Mouse (Mus musculus) midbrain, embryonic 15.5 days (tissue): ENCODE measurements around the gene Donson. TPM values are rescaled to one million over a fixed set of nuclear protein-coding genes. Genes with fewer than 3 reads are reported as not detected.

ENCODE experiments used
- ATAC-seq: fragments of 200-750 bp; cut with Nextera tagmentation; replicated peaks from 2 replicates; pipeline ENCODE4 v1.8.0; 2017; ENCODE audit warnings: moderate TSS enrichment
- H3K27ac ChIP-seq: fragments of 300-500 bp; sonication (generic); 2 replicates; pipeline ENCODE4 v1.5.1; 2015; ENCODE audit warnings: mild to moderate bottlenecking, inconsistent platforms
- H3K27me3 ChIP-seq: fragments of 300-500 bp; sonication (generic); replicated peaks from 2 replicates; pipeline ENCODE4 v1.6.1; 2015; ENCODE audit warnings: inconsistent platforms
- H3K36me3 ChIP-seq: fragments of 300-500 bp; sonication (generic); replicated peaks from 2 replicates; pipeline ENCODE4 v1.6.1; 2015; ENCODE audit warnings: inconsistent platforms
- H3K4me1 ChIP-seq: fragments of 300-500 bp; sonication (generic); 2 replicates; pipeline ENCODE4 v1.6.1; 2015; ENCODE audit warnings: inconsistent platforms
- H3K4me2 ChIP-seq: fragments of 300-500 bp; sonication (generic); 2 replicates; pipeline ENCODE4 v1.6.1; 2015; ENCODE audit warnings: inconsistent platforms, mild to moderate bottlenecking, moderate library complexity
- H3K4me3 ChIP-seq: fragments of 300-500 bp; sonication (generic); 2 replicates; pipeline ENCODE4 v1.5.1; 2015; ENCODE audit warnings: mild to moderate bottlenecking, inconsistent platforms
- H3K9ac ChIP-seq: fragments of 300-500 bp; sonication (generic); 2 replicates; pipeline ENCODE4 v1.6.1; 2015; ENCODE audit warnings: mild to moderate bottlenecking, inconsistent platforms
- H3K9me3 ChIP-seq: fragments of 300-500 bp; sonication (generic); 2 replicates; pipeline ENCODE4 v1.6.1; 2016; ENCODE audit warnings: inconsistent platforms
- WGBS: fragments of 180-500 bp; shearing (Covaris S2); methylation state at CpG from one replicate; pipeline ENCODE4 v1.1.7; 2015; ENCODE audit warnings: mixed read lengths; 5-methylcytosine and 5-hydroxymethylcytosine counted together
- polyA plus RNA-seq: library from polyadenylated mRNA; unstranded; fragments of >200 nt; fragmentation: Nextera tagmentation; extraction: Ambion mirVana; gene quantifications from 2 replicates; pipeline ENCODE4 v1.2.1, GENCODE M21; 2015

Gene Donson
- polyA plus RNA-seq, 1 experiment from 2014 or later: 20.5 TPM

GRCm38 (mm10) chr16:91680656-91681055, 7.9 kb downstream of the Donson start:
- Histone ChIP-seq H3K36me3 (peaks cover 54% of the 10 kb centered on the region), H3K27me3 (no peaks in the 10 kb centered on the region), H3K9ac (no peak overlapping the region), H3K4me3 (no peak overlapping the region), H3K4me1 (no peaks in the 10 kb centered on the region), H3K9me3 (no peaks in the 10 kb centered on the region), H3K4me2 (no peak overlapping the region), H3K27ac (no peak overlapping the region)
- ATAC-seq: no peak
- WGBS: 81% methylated on average over 5 of the region's 5 CpGs

DNA sequence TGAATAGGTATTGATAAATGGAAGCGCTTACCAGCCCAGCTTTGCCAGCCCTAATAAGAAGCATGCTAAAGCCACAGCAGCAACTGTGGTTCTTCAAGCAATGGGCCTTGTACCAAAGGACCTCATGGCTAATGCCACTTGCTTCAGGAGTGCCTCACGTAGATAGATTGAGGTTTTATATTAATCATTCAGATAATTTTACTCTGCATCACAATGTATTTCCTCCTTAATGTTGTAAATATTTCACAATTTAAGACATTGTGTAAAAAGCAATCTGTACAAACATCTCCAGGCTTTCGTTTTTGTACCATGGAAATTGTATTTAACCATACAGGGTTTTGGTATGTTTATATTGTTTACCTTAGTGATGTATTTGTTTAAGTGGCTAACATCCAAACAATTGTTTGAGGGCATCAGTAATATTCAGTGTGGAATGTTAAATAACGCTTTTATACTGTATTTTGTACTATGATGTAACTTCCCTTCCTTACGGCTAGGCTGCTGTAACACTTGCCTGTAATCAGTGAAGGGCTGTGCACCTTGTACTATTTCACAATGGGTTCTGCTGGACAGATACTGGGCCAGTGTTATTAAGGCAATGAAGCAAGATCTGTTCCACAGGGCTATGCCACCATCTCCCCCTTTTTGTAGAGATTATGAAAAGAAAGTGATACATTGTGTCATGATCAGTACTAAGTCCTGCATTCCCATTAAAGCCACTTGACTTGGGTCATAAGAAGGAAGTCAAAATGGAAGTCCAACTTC, 10.2 kb downstream of the Donson start:
- H3K27me3 ChIP-seq: no peaks in the 10 kb centered on the region
- H3K36me3 ChIP-seq: peaks cover 50% of the 10 kb centered on the region
- WGBS: 91% methylated on average over 5 of the region's 5 CpGs

DNA sequence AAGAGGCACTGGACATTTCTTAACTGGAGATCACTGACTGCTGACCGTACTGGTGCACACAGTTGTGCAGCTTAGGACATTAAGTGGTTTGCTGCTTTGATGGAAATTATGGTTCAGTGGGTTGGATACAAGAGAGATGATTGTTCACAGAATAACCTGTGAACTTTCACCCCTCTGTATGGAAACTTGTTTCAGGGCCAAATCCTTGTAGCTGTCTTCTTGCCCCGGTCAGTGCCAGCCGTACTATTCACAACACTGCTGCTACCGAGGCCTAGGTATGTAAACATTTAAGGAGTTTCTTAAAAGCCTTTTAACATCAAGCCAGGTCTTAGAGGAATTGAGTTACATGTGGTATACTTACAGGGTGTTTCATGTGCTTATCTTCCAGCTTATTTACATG, 14.1 kb downstream of the Donson start:
- Histone ChIP-seq H3K9ac (no peak overlapping the region), H3K9me3 (no peaks in the 10 kb centered on the region), H3K4me3 (no peak overlapping the region), H3K4me2 (no peak overlapping the region), H3K27ac (no peak overlapping the region), H3K27me3 (no peaks in the 10 kb centered on the region), H3K36me3 (peaks cover 49% of the 10 kb centered on the region), H3K4me1 (no peaks in the 10 kb centered on the region)
- WGBS: 89% methylated on average over 4 of the region's 4 CpGs
- ATAC-seq: no peak

More for the DNA sequence above, 10.2 kb downstream of the Donson start:
- Histone ChIP-seq H3K4me3 (no peak overlapping the region), H3K27ac (no peak overlapping the region), H3K9ac (no peak overlapping the region), H3K9me3 (no peaks in the 10 kb centered on the region), H3K4me1 (no peaks in the 10 kb centered on the region), H3K4me2 (no peak overlapping the region)
- ATAC-seq: no peak

GRCm38 (mm10) chr16:91663795-91664194, 24.8 kb downstream of the Donson start:
- no peak overlapping the region for H3K4me3 ChIP-seq
- 99% methylated on average over 3 of the region's 3 CpGs for WGBS

GRCm38 (mm10) chr16:91662336-91662735, 26.2 kb downstream of the Donson start:
- no peak for ATAC-seq
- Histone ChIP-seq H3K4me2 (no peak overlapping the region), H3K27ac (no peak overlapping the region), H3K4me1 (peaks cover 11% of the 10 kb centered on the region), H3K27me3 (no peaks in the 10 kb centered on the region), H3K36me3 (peaks cover 79% of the 10 kb centered on the region), H3K4me3 (no peak overlapping the region), H3K9ac (no peak overlapping the region), H3K9me3 (no peaks in the 10 kb centered on the region)
- 94% methylated on average over 16 of the region's 16 CpGs for WGBS

More at GRCm38 (mm10) chr16:91663795-91664194, 24.8 kb downstream of the Donson start:
- Histone ChIP-seq H3K36me3 (peaks cover 68% of the 10 kb centered on the region), H3K9ac (no peak overlapping the region), H3K9me3 (no peaks in the 10 kb centered on the region), H3K4me1 (peaks cover 11% of the 10 kb centered on the region), H3K4me2 (no peak overlapping the region), H3K27me3 (no peaks in the 10 kb centered on the region), H3K27ac (no peak overlapping the region)
- no peak for ATAC-seq

DNA sequence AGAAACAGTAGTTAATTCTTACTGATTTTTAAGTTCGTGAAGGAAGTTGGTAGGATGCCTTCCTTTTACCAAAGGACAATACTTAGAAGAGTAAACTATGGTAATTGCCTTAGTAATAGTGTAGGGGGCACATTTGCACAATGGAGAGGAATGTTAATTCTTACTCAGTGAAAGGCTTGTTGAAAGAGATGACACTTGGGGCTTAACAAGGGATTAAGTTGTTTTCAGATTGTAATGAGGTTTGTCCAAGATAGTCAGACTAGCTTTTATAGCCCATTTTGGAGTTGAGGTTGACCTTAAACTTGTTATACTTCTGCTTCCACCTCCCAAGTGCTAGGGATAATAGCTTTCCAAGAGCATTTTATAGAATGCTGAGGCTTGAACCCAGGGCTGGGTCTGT, 27.2 kb downstream of the Donson start:
- no peak overlapping the region for H3K4me3 ChIP-seq
- no peak overlapping the region for H3K27ac ChIP-seq
- peaks cover 79% of the 10 kb centered on the region for H3K36me3 ChIP-seq
- H3K27me3 ChIP-seq: no peaks in the 10 kb centered on the region
- H3K9ac ChIP-seq: no peak overlapping the region
- H3K9me3 ChIP-seq: no peaks in the 10 kb centered on the region
- peaks cover 11% of the 10 kb centered on the region for H3K4me1 ChIP-seq
- no peak overlapping the region for H3K4me2 ChIP-seq
- 27% methylated on average over 1 of the region's 1 CpGs for WGBS
- ATAC-seq: no peak

DNA sequence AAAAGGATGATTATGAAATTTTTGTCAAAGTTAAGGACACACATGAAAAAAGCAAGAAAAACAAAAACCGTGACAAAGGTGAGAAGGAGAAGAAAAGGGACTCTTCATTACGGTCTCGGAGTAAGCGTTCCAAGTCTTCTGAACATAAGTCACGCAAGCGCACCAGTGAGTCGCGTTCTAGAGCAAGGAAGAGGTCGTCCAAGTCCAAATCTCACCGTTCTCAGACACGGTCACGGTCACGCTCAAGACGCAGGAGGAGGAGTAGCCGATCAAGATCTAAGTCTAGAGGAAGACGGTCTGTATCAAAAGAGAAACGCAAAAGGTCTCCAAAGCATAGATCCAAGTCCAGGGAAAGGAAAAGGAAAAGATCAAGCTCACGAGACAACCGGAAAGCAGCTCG, 28.8 kb downstream of the Donson start:
- ATAC-seq: no peak
- Histone ChIP-seq H3K9ac (no peak overlapping the region), H3K27ac (no peak overlapping the region), H3K27me3 (no peaks in the 10 kb centered on the region), H3K36me3 (peaks cover 80% of the 10 kb centered on the region), H3K4me2 (no peak overlapping the region), H3K4me1 (peaks cover 11% of the 10 kb centered on the region), H3K4me3 (no peak overlapping the region), H3K9me3 (no peaks in the 10 kb centered on the region)
- WGBS: 98% methylated on average over 20 of the region's 20 CpGs

DNA sequence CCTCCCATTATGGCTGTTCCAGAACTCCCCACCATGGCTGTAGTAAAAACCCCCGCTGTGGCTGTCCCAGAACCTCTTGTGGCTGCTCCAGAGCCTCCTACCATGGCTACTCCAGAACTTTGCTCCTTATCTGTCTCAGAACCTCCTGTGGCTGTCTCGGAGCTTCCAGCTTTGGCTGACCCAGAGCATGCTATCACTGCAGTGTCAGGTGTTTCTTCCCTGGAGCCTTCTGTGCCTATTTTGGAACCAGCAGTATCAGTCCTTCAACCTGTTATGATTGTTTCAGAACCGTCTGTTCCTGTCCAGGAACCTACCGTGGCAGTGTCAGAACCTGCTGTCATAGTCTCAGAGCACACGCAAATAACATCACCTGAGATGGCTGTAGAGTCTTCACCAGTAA, 30.1 kb downstream of the Donson start:
- H3K27me3 ChIP-seq: no peaks in the 10 kb centered on the region
- no peaks in the 10 kb centered on the region for H3K9me3 ChIP-seq
- no peak overlapping the region for H3K9ac ChIP-seq
- no peak for ATAC-seq
- no peak overlapping the region for H3K4me3 ChIP-seq
- H3K27ac ChIP-seq: no peak overlapping the region
- H3K4me1 ChIP-seq: peaks cover 11% of the 10 kb centered on the region
- WGBS: 94% methylated on average over 5 of the region's 5 CpGs
- H3K4me2 ChIP-seq: no peak overlapping the region
- H3K36me3 ChIP-seq: peaks cover 75% of the 10 kb centered on the region

GRCm38 (mm10) chr16:91657285-91657684, 31.3 kb downstream of the Donson start:
- WGBS: 97% methylated on average over 17 of the region's 17 CpGs
- Histone ChIP-seq H3K27ac (no peak overlapping the region), H3K36me3 (peaks cover 69% of the 10 kb centered on the region), H3K9me3 (no peaks in the 10 kb centered on the region), H3K4me2 (no peak overlapping the region), H3K27me3 (no peaks in the 10 kb centered on the region), H3K9ac (no peak overlapping the region), H3K4me1 (peaks cover 14% of the 10 kb centered on the region), H3K4me3 (no peak overlapping the region)
- 0 out of 2 replicates have a peak, but pooled peaks have one; percentile 20 for ATAC-seq

- peaks cover 8% of the 10 kb centered on the region for H3K4me1 ChIP-seq
- no peak overlapping the region for H3K4me3 ChIP-seq
- no peak overlapping the region for H3K9ac ChIP-seq
- H3K27ac ChIP-seq: no peak overlapping the region
- H3K9me3 ChIP-seq: no peaks in the 10 kb centered on the region
- peaks cover 68% of the 10 kb centered on the region for H3K36me3 ChIP-seq
- WGBS: 97% methylated on average over 9 of the region's 9 CpGs
- H3K27me3 ChIP-seq: no peaks in the 10 kb centered on the region
- H3K4me2 ChIP-seq: no peak overlapping the region
- ATAC-seq: no peak
Measured at GRCm38 (mm10) chr16:91655285-91655684, 33.3 kb downstream of the Donson start.

DNA sequence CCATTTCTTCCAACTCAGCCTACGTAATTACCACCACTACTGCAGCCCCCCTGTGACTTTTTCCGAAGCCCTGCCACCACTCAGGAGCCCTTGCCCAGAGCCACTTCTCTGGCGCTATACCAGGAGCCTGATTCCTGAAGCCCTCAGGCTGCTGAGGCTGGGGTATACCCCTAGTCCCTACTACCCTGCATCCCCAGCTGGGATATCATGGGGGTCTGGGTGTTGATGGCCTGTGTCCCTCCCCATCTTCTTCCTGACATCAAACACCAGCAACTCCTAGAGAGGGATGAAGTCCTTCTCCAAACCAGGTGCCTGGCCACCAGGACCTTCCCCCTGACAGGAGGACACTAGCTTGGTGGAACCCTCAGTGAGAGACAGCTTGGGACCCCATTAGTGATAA, 36.4 kb downstream of the Donson start:
- H3K4me2 ChIP-seq: no peak overlapping the region
- peaks cover 19% of the 10 kb centered on the region for H3K4me1 ChIP-seq
- no peak for ATAC-seq
- H3K27ac ChIP-seq: no peak overlapping the region
- no peak overlapping the region for H3K4me3 ChIP-seq
- H3K27me3 ChIP-seq: no peaks in the 10 kb centered on the region
- 86% methylated on average over 3 of the region's 3 CpGs for WGBS
- H3K36me3 ChIP-seq: peaks cover 37% of the 10 kb centered on the region
- no peaks in the 10 kb centered on the region for H3K9me3 ChIP-seq
- H3K9ac ChIP-seq: no peak overlapping the region

DNA sequence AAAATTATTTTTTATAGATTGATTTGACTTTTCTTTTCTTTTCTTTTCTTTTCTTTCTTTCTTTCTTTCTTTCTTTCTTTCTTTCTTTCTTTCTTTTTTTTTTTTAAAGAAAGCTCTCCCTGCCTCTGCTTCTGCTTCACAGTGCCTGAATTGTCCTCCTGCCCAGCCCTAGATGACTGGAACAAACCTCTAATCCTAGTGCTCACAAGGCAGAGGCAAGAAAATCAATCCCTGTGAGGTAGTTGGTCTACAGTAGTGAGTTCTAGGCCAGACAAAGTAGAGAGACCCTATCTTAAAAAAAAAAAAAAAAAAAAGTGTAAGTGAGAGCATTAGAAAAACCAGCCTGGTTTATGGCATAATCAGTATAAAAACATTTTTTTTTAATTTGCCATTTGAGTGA, 38.8 kb downstream of the Donson start:
- Histone ChIP-seq H3K4me3 (no peak overlapping the region), H3K4me2 (no peak overlapping the region; the same call in 1 of the 2 replicates), H3K4me1 (peaks cover 27% of the 10 kb centered on the region), H3K9me3 (no peaks in the 10 kb centered on the region), H3K36me3 (peaks cover 13% of the 10 kb centered on the region), H3K9ac (no peak overlapping the region), H3K27ac (no peak overlapping the region), H3K27me3 (no peaks in the 10 kb centered on the region)
- ATAC-seq: no peak

DNA sequence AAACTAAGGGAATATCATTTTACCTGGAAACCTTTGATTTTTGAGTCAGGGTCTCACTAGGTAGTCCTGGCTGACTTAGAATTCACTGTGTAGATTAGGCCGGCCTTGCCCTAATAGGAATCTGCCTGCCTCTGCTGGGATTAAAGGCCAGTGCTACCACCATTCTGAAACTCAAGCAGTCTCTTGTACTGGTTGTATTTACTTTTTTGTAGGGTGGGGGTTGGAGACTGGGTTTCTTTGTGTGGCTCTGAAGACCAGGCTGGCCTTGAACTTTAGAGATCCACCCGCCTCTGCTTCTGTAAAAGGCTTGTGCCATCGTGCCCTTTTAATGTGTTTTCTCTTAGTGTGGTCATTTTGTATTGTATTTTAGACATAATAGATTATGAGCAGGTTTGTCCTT, 39.3 kb downstream of the Donson start:
- Histone ChIP-seq H3K9ac (no peak overlapping the region), H3K4me2 (peak overlapping the region; percentile 92), H3K27me3 (no peaks in the 10 kb centered on the region), H3K4me1 (peaks cover 29% of the 10 kb centered on the region), H3K4me3 (peak overlapping the region; percentile 82), H3K36me3 (peaks cover 12% of the 10 kb centered on the region; the same call in 1 of the 2 replicates), H3K27ac (no peak overlapping the region), H3K9me3 (no peaks in the 10 kb centered on the region)
- ATAC-seq: no peak
- 46% methylated on average over 3 of the region's 3 CpGs for WGBS
